15 mouse cellular contexts compared by ENCODE assay signal in the genomic region with DNA sequence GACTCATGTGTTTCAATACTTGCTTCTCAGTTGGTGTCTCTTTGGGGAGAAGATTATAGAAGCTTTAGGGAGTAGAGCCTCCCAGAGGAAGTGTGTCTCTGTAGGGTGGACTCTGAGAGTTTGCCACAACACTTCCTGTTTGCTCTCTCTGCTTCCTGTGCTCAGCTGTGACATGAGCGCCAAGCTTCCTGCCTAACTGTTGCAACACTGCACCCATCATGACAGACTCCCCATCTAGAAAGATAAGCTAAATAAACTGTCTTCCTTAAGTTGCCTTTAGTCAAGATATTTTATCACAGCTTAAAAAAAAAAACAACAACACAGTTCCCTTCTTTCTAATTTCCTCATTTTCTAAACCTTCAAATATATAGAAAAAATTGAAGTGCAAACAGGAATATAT.
"Had no signal": no experiment of that assay in that cellular context is flagged by ENCODE, and none has a peak within 500 bp of the region (broad histone marks: within the 10 kb centered on the region; RNA-seq: fewer than 3 reads in every experiment).

No protein-coding gene starts in this region.

- H3K4me3 ChIP-seq: megakaryocyte, embryonic 14.5 days; midbrain, embryonic 13.5 days; midbrain, embryonic 15.5 days; neural tube, embryonic 12.5 days had no signal

- H3K9ac ChIP-seq: lung, embryonic 14.5 days; midbrain, embryonic 13.5 days; midbrain, embryonic 15.5 days; neural tube, embryonic 12.5 days had no signal

- H3K9me3 ChIP-seq: midbrain, embryonic 13.5 days; midbrain, embryonic 15.5 days had no signal

- H3K4me1 ChIP-seq: megakaryocyte, embryonic 14.5 days had no signal

- ATAC-seq: midbrain, embryonic 13.5 days; midbrain, embryonic 15.5 days had no signal

- H3K36me3 ChIP-seq: midbrain, embryonic 13.5 days; midbrain, embryonic 15.5 days; neural tube, embryonic 12.5 days had no signal

- H3K27me3 ChIP-seq: midbrain, embryonic 15.5 days; neural tube, embryonic 12.5 days had no signal

- H3K4me2 ChIP-seq: lung, embryonic 14.5 days; midbrain, embryonic 11.5 days; midbrain, embryonic 13.5 days; midbrain, embryonic 15.5 days; neural tube, embryonic 12.5 days had no signal

- DNase-seq: lung, adult 18-20 months; lung, embryonic 14.5 days; lung, postnatal 10 days; lung, postnatal 4 days; right cerebral cortex, postnatal 25 days; right cerebral cortex, postnatal 4 days; spleen, adult 18-20 months; thymus, adult 18-20 months; thymus, postnatal 14 days; thymus, postnatal 36 days had no signal

- H3K27ac ChIP-seq: midbrain, embryonic 13.5 days; midbrain, embryonic 15.5 days; neural tube, embryonic 12.5 days had no signal
